Mouse (Mus musculus) hindbrain, embryonic 10.5 days (tissue): ENCODE measurements around the gene Gm8439. TPM values are rescaled to one million over a fixed set of nuclear protein-coding genes. Genes with fewer than 3 reads are reported as not detected.
"Not testable (repeated sequence)": the region's sequence is repeated elsewhere in the genome, so short reads cannot be mapped to it uniquely, and the experiment has no call there.

ENCODE experiments used
- DNase-seq: peaks from one replicate; pipeline ENCODE4 v3.0.0-alpha.2; 2017; ENCODE audit warnings: low spot score
- H3K27ac ChIP-seq: fragments of 300-500 bp; sonication (generic); 2 replicates; pipeline ENCODE4 v1.5.1; 2016; ENCODE audit warnings: mild to moderate bottlenecking, moderate library complexity
- H3K27me3 ChIP-seq: fragments of 300-500 bp; sonication (generic); 2 replicates; pipeline ENCODE4 v1.6.1; 2016; ENCODE audit warnings: mild to moderate bottlenecking; ENCODE audit not compliant: poor library complexity, insufficient read depth, severe bottlenecking
- H3K36me3 ChIP-seq: fragments of 300-500 bp; sonication (generic); 2 replicates; pipeline ENCODE4 v1.6.1; 2016; ENCODE audit warnings: mild to moderate bottlenecking, moderate library complexity
- H3K4me1 ChIP-seq: fragments of 300-500 bp; sonication (generic); replicated peaks from 2 replicates; pipeline ENCODE4 v1.6.1; 2016; ENCODE audit warnings: mild to moderate bottlenecking
- H3K4me3 ChIP-seq: fragments of 300-500 bp; sonication (generic); 2 replicates; pipeline ENCODE4 v1.5.1; 2016; ENCODE audit warnings: mild to moderate bottlenecking, moderate library complexity
- H3K9me3 ChIP-seq: fragments of 300-500 bp; sonication (generic); 2 replicates; pipeline ENCODE4 v1.6.1; 2016; ENCODE audit warnings: mild to moderate bottlenecking, moderate library complexity
- WGBS: fragments of 180-500 bp; shearing (Covaris S2); methylation state at CpG from one replicate; pipeline ENCODE4 v1.1.7; 2016; 5-methylcytosine and 5-hydroxymethylcytosine counted together
- polyA plus RNA-seq: library from polyadenylated mRNA; unstranded; fragments of >200 nt; fragmentation: Nextera tagmentation; extraction: Ambion mirVana; gene quantifications from 2 replicates; pipeline ENCODE4 v1.2.1, GENCODE M21; 2016

Gene Gm8439
- polyA plus RNA-seq, 1 experiment from 2014 or later: not detected

- Histone ChIP-seq H3K27me3 (peaks cover 23% of the 10 kb centered on the region), H3K4me3 (no peak overlapping the region), H3K27ac (no peak overlapping the region), H3K36me3 (no peaks in the 10 kb centered on the region), H3K4me1 (peaks cover 38% of the 10 kb centered on the region; the same call in 1 of the 2 replicates), H3K9me3 (no peaks in the 10 kb centered on the region)
- no peak for DNase-seq
- WGBS: 67% methylated on average over 1 of the region's 1 CpGs
These were observed 1.6 kb upstream of the Gm8439 start for GRCm38 (mm10) chr4:120586986-120587385.

- peaks cover 23% of the 10 kb centered on the region for H3K27me3 ChIP-seq
- WGBS: 10% methylated on average over 3 of the region's 3 CpGs
- H3K27ac ChIP-seq: no peak overlapping the region
- no peak overlapping the region for H3K4me3 ChIP-seq
- DNase-seq: no peak
- no peaks in the 10 kb centered on the region for H3K9me3 ChIP-seq
- peaks cover 17% of the 10 kb centered on the region; the same call in 1 of the 2 replicates for H3K4me1 ChIP-seq
- H3K36me3 ChIP-seq: no peaks in the 10 kb centered on the region
These were observed 525 bp downstream of the Gm8439 start for GRCm38 (mm10) chr4:120589070-120589469.

DNA sequence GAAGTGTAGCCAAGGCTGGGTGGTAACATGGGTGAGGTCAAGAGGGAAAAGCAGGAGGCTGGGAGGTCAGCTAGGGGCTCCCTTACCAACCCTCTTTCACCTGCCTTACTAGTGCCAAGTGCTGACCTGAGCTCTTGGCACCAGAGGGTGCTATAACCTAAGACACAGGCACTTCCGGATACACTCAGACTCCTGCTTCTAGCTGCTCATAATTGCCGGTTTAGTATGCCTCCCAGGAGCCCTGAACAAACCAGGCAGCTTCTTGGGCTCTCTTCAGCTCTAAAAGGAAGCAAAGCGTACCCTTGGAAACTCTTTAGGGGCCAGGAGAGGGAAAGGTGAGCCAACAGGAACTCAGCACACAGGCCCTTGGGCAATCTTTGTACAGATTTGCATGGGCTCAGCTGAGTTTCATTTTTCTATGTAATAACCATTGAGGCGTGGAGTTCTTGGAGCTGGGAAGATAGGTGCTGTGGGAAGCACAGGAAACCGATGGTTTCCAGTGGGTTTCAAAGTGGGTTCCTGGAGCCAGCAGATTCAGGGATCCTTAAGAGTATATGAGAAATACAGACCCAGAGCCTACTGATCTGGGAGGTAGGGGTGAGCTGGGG lies 1.4 kb downstream of the Gm8439 start:
- WGBS: 39% methylated on average over 5 of the region's 5 CpGs
- peak overlapping the region; percentile 29; the same call in 1 of the 2 replicates for H3K27ac ChIP-seq

GRCm38 (mm10) chr4:120590973-120591372 lies 2.4 kb downstream of the Gm8439 start:
- no peaks in the 10 kb centered on the region for H3K9me3 ChIP-seq
- no peak overlapping the region for H3K27ac ChIP-seq
- DNase-seq: no peak
- WGBS: 89% methylated on average over 4 of the region's 4 CpGs
- no peaks in the 10 kb centered on the region for H3K36me3 ChIP-seq
- H3K4me3 ChIP-seq: no peak overlapping the region
- peaks cover 15% of the 10 kb centered on the region; the same call in 1 of the 2 replicates for H3K4me1 ChIP-seq
- H3K27me3 ChIP-seq: peaks cover 23% of the 10 kb centered on the region

More for the DNA sequence above, 1.4 kb downstream of the Gm8439 start:
- Histone ChIP-seq H3K4me3 (no peak overlapping the region), H3K9me3 (no peaks in the 10 kb centered on the region), H3K36me3 (no peaks in the 10 kb centered on the region), H3K4me1 (peaks cover 15% of the 10 kb centered on the region; the same call in 1 of the 2 replicates), H3K27me3 (peaks cover 23% of the 10 kb centered on the region)
- peak; percentile 71 for DNase-seq

- not testable (repeated sequence) for H3K27ac ChIP-seq, H3K4me3 ChIP-seq
- WGBS: 90% methylated on average over 1 of the region's 1 CpGs
These were observed 7.7 kb downstream of the Gm8439 start for GRCm38 (mm10) chr4:120596210-120596609.

GRCm38 (mm10) chr4:120598922-120599321 lies 10.4 kb downstream of the Gm8439 start:
- WGBS: 24% methylated on average over 2 of the region's 2 CpGs
- 0 out of 2 replicates have a peak, but pooled peaks cover 6% of the 10 kb centered on the region for H3K4me1 ChIP-seq
- H3K27me3 ChIP-seq: no peaks in the 10 kb centered on the region
- DNase-seq: no peak
- H3K9me3 ChIP-seq: no peaks in the 10 kb centered on the region
- no peak overlapping the region for H3K27ac ChIP-seq
- no peaks in the 10 kb centered on the region for H3K36me3 ChIP-seq
- no peak overlapping the region for H3K4me3 ChIP-seq

More at GRCm38 (mm10) chr4:120596210-120596609, 7.7 kb downstream of the Gm8439 start:
- H3K9me3 ChIP-seq, H3K4me1 ChIP-seq, H3K27me3 ChIP-seq, H3K36me3 ChIP-seq, DNase-seq: not testable (repeated sequence)

DNA sequence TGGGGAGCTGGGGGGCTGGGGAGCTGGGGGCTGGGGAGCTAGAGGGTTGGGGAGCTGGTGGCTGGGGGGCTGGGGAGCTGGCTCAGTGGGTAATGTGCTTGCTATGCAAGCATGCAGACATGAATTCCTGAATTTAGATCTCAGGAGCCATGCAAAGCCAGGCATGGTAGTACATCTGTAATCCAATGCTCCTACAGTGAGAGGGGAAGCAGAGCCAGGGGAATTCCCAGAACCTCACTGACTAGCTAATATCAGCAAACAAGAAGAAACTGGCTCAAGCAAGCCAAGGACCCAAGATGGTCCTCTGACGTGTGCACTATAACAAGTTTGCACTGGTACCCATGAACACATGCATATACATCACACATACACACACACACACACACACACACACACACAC lies 13.2 kb downstream of the Gm8439 start:
- Histone ChIP-seq H3K9me3 (no peaks in the 10 kb centered on the region), H3K36me3 (no peaks in the 10 kb centered on the region), H3K27ac (peak overlapping the region; percentile 35; the same call in 1 of the 2 replicates), H3K27me3 (no peaks in the 10 kb centered on the region), H3K4me3 (no peak overlapping the region), H3K4me1 (peaks cover 11% of the 10 kb centered on the region)
- DNase-seq: no peak
- WGBS: 79% methylated on average over 1 of the region's 1 CpGs

DNA sequence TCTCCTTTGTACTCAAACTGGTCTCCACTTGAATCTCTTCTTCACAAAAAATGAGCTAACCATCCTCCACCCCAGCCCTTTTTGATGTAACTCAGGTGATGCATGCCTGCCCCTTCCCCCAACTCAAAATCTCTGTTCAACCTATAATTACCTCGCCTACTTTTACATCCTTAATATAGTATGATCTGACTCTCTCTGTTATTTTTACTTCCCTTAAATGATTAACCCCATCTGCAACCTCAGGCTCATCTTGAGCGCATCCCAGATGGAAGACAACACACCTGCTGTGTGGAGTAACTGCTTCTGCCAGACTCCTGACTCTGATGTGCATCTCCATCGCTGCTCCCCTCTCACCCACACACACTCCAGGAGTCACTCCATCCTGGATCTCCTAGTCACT lies 14.1 kb downstream of the Gm8439 start:
- DNase-seq: no peak
- no peaks in the 10 kb centered on the region for H3K36me3 ChIP-seq
- H3K4me3 ChIP-seq: no peak overlapping the region
- no peak overlapping the region for H3K27ac ChIP-seq
- WGBS: 81% methylated on average over 3 of the region's 3 CpGs
- no peaks in the 10 kb centered on the region for H3K27me3 ChIP-seq
- H3K9me3 ChIP-seq: no peaks in the 10 kb centered on the region
- H3K4me1 ChIP-seq: peaks cover 18% of the 10 kb centered on the region

DNA sequence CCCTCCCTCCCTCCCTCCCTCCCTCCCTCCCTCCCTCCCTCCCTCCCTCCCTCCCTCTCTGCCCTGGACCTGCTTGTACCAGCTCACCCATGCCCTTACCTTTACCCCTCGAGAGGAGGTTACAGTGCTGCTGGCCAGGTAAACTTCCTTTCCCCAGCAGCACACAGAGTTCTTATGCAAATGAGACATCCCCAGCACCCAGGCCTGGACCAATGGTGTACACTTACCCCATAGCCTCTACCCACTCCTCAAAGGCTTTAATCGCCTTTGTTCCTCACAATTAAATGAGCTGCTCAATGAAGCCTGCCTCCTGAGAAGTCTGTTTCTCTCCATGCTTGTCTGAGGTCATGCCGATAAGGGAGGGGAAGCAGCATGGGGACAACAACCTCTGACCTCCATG lies 18.4 kb downstream of the Gm8439 start:
- Histone ChIP-seq H3K27me3 (no peaks in the 10 kb centered on the region), H3K4me1 (peaks cover 27% of the 10 kb centered on the region), H3K4me3 (no peak overlapping the region), H3K9me3 (no peaks in the 10 kb centered on the region), H3K27ac (peak overlapping the region; percentile 70), H3K36me3 (no peaks in the 10 kb centered on the region)
- DNase-seq: no peak
- 24% methylated on average over 3 of the region's 3 CpGs for WGBS

GRCm38 (mm10) chr4:120611005-120611404 lies 22.5 kb downstream of the Gm8439 start:
- H3K27me3 ChIP-seq: no peaks in the 10 kb centered on the region
- H3K27ac ChIP-seq: no peak overlapping the region; the same call in 1 of the 2 replicates
- no peak for DNase-seq
- H3K36me3 ChIP-seq: no peaks in the 10 kb centered on the region
- H3K9me3 ChIP-seq: no peaks in the 10 kb centered on the region
- peaks cover 67% of the 10 kb centered on the region for H3K4me1 ChIP-seq
- 68% methylated on average over 3 of the region's 3 CpGs for WGBS
- H3K4me3 ChIP-seq: no peak overlapping the region

DNA sequence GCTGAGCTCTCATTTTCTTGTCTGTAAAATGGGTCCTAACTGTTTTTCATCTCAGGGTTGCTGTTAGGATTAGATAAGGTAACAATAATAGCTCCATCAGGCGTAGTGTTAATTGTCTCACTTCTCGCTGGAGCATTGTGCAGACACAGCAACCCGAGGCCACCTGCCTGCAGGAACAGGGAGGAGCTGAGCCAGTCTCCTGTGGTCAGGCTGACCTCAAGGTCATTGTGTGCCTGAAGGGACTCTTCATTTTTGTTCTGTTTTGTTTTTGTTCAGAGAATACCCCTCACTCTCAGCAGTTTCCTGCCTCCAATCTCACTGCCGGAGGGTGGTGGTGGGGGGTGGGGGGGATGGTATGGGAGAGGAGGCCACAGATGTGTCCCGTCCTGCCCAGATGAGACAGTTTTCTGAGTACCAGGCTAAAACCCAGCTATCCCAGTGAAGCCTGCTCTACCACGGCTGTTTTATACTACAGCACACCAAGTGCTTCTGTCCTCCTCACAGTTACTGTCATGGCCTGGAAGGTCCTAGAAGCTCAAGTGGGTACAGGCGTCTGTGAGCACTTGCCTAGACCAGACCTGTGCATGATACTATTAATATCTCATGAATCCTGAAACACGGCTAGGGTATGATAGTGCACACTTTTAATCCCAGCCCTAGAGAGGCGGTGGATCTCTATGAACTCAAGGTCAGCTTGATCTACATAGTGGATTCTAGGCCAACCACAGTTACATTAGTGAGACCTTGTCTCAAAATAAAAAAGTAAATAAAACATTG lies 23.9 kb downstream of the Gm8439 start:
- no peak overlapping the region for H3K4me3 ChIP-seq
- H3K27ac ChIP-seq: peak overlapping the region; percentile 69
- peak; percentile 63 for DNase-seq
- no peaks in the 10 kb centered on the region for H3K36me3 ChIP-seq
- no peaks in the 10 kb centered on the region for H3K9me3 ChIP-seq
- peaks cover 65% of the 10 kb centered on the region for H3K4me1 ChIP-seq
- no peaks in the 10 kb centered on the region for H3K27me3 ChIP-seq
- 22% methylated on average over 9 of the region's 9 CpGs for WGBS

DNA sequence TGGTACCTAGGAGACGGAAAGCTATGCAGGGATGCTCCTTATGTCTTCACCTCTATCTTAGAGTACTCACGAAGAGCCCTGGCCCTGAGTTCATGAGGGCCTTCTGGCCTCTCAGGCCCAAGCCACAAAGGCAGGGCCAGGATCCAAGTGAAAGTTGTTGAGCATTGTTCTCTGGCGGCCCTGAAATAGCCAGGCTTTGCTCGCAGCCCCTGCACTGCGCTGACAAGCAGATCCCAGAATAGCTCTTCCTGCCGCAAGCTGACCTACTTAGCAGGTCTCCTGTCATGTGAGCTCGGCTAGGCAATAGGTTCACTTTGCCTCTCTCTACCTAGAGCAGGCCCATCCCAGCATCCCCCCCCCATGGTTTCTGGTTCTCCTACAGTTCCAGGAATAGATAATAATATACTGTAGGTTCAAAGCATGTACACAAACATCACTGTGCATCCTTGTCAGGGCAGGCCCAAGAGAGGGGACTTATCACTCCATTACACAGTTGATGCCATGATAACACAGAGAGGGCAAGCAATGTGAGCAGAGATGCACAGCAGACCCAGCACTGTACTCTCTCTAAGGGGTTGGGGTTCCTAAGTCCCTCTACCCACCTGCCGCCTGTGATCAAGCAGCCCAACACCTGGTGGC lies 25.3 kb downstream of the Gm8439 start:
- Histone ChIP-seq H3K4me1 (peaks cover 62% of the 10 kb centered on the region), H3K36me3 (no peaks in the 10 kb centered on the region), H3K9me3 (no peaks in the 10 kb centered on the region), H3K27ac (peak overlapping the region; percentile 82), H3K27me3 (no peaks in the 10 kb centered on the region), H3K4me3 (no peak overlapping the region)
- 55% methylated on average over 8 of the region's 8 CpGs for WGBS
- DNase-seq: no peak

DNA sequence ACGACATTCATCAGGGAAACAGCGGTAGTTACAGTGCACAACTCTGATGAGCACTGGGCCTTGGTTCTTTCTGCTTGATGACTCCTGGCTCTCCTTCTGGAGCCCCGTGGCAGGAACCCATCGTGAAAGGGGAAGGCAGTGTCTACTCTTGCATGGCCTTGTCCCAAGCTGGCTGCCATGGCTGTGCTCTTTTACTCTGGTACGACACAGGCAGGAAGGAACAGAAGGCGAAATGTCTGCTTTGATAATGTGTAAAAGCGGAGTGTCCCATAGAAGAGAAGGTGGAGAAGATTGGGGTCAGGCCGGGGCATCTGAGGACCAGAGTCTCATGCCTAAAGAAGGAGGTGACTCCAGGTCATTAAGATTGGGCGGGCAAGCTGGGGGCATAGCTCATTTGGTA lies 26.1 kb downstream of the Gm8439 start:
- Histone ChIP-seq H3K36me3 (no peaks in the 10 kb centered on the region), H3K27ac (peak overlapping the region; percentile 82; the same call in 1 of the 2 replicates), H3K4me1 (peaks cover 62% of the 10 kb centered on the region)

More for the DNA sequence above, 26.1 kb downstream of the Gm8439 start:
- Histone ChIP-seq H3K9me3 (no peaks in the 10 kb centered on the region), H3K4me3 (no peak overlapping the region), H3K27me3 (no peaks in the 10 kb centered on the region)
- 80% methylated on average over 9 of the region's 9 CpGs for WGBS
- no peak for DNase-seq
